Mouse (Mus musculus) intestine, embryonic 16.5 days (tissue): Measurements from ENCODE around the gene Pex16. TPM values are rescaled to one million over a fixed set of nuclear protein-coding genes. Genes with fewer than 3 reads are reported as not detected.
"Not testable (repeated sequence)": the region's sequence is repeated elsewhere in the genome, so short reads cannot be mapped to it uniquely, and the experiment has no call there.

Experiments used
- ATAC-seq: fragments of 200-750 bp; cut with Nextera tagmentation; 2 replicates; pipeline ENCODE4 v1.8.0; 2017; ENCODE audit warnings: moderate TSS enrichment, moderate library complexity
- H3K27ac ChIP-seq: fragments of 300-500 bp; sonication (generic); 2 replicates; pipeline ENCODE4 v1.5.1; 2014; ENCODE audit warnings: mild to moderate bottlenecking, low read length
- H3K27me3 ChIP-seq: fragments of 300-500 bp; sonication (generic); replicated peaks from 2 replicates; pipeline ENCODE4 v1.6.1; 2014; ENCODE audit warnings: low read length, control low read depth, mixed read lengths; ENCODE audit not compliant: control insufficient read depth, insufficient read depth
- H3K36me3 ChIP-seq: fragments of 300-500 bp; sonication (generic); 2 replicates; pipeline ENCODE4 v1.6.1; 2014; ENCODE audit warnings: low read length, control low read depth; ENCODE audit not compliant: control insufficient read depth, insufficient read depth
- H3K4me1 ChIP-seq: fragments of 300-500 bp; sonication (generic); 2 replicates; pipeline ENCODE4 v1.6.1; 2014; ENCODE audit warnings: low read length, control low read depth, mixed read lengths; ENCODE audit not compliant: control insufficient read depth, insufficient read depth
- H3K4me2 ChIP-seq: fragments of 300-500 bp; sonication (generic); 2 replicates; pipeline ENCODE4 v1.6.1; 2014; ENCODE audit warnings: low read depth, low read length, control low read depth
- H3K4me3 ChIP-seq: fragments of 300-500 bp; sonication (generic); 2 replicates; pipeline ENCODE4 v1.5.1; 2014; ENCODE audit warnings: mild to moderate bottlenecking, low read length
- H3K9ac ChIP-seq: fragments of 300-500 bp; sonication (generic); 2 replicates; pipeline ENCODE4 v1.6.1; 2014; ENCODE audit warnings: low read depth, low read length
- H3K9me3 ChIP-seq: fragments of 300-500 bp; sonication (generic); 2 replicates; pipeline ENCODE4 v1.6.1; 2016; ENCODE audit warnings: low read length, control low read depth; ENCODE audit not compliant: control insufficient read depth
- WGBS: fragments of 180-500 bp; shearing (Covaris S2); extraction: QIAGEN DNeasy Blood & Tissue Kit; methylation state at CpG from one replicate; pipeline ENCODE4 v1.1.7; 2014; 5-methylcytosine and 5-hydroxymethylcytosine counted together
- polyA plus RNA-seq: library from polyadenylated mRNA; unstranded; fragments of >200 nt; fragmentation: Nextera tagmentation; extraction: Ambion mirVana; gene quantifications from 2 replicates; pipeline ENCODE4 v1.2.1, GENCODE M21; 2015

The Pex16 gene
- polyA plus RNA-seq, 1 experiment from 2014 or later: 66.2 TPM

DNA sequence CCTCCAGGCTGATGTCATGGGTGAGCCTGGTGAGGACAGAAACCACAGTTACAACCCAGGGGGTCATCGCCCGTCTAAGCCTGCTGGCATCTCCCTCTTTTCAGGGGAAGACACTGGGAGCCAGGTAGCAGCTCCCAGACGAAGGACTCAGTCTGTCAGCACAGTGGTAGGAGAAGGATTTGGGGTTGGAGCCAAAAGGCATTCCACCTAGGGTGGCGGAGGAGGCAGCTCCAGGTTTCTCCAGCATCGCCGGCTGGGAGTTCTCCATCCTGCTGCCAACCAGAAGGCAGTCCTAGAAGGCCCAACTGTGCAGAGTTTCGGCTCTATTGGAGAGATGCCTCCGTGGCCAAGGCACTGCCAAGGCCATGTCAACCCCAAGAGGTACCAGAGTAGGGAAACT lies 16.6 kb downstream of the Pex16 start:
- Histone ChIP-seq H3K9me3 (no peaks in the 10 kb centered on the region), H3K4me3 (no peak overlapping the region), H3K9ac (no peak overlapping the region), H3K27ac (no peak overlapping the region), H3K27me3 (no peaks in the 10 kb centered on the region), H3K4me1 (peaks cover 30% of the 10 kb centered on the region), H3K4me2 (peak overlapping the region; percentile 48; the same call in 1 of the 2 replicates), H3K36me3 (0 out of 2 replicates have a peak, but pooled peaks cover 2% of the 10 kb centered on the region)
- ATAC-seq: no peak
- 86% methylated on average over 8 of the region's 8 CpGs for WGBS

GRCm38 (mm10) chr2:92391703-92392317 lies 17.3 kb downstream of the Pex16 start:
- no peak for ATAC-seq
- Histone ChIP-seq H3K9ac (peak overlapping the region; percentile 63), H3K4me1 (peaks cover 30% of the 10 kb centered on the region), H3K4me3 (peak overlapping the region; percentile 41), H3K4me2 (peak overlapping the region; percentile 48), H3K9me3 (no peaks in the 10 kb centered on the region), H3K36me3 (no peaks in the 10 kb centered on the region), H3K27me3 (no peaks in the 10 kb centered on the region), H3K27ac (peak overlapping the region; percentile 55)
- WGBS: 30% methylated on average over 11 of the region's 11 CpGs

GRCm38 (mm10) chr2:92392318-92393264 lies 18.1 kb downstream of the Pex16 start:
- H3K27ac ChIP-seq: peak overlapping the region; percentile 55
- H3K4me2 ChIP-seq: peak overlapping the region; percentile 48
- no peaks in the 10 kb centered on the region for H3K9me3 ChIP-seq
- H3K4me3 ChIP-seq: peak overlapping the region; percentile 41
- peaks cover 28% of the 10 kb centered on the region for H3K4me1 ChIP-seq
- no peaks in the 10 kb centered on the region for H3K27me3 ChIP-seq
- H3K36me3 ChIP-seq: no peaks in the 10 kb centered on the region
- no peak for ATAC-seq
- peak overlapping the region; percentile 63 for H3K9ac ChIP-seq
- 6% methylated on average over 26 of the region's 26 CpGs for WGBS

- no peaks in the 10 kb centered on the region for H3K9me3 ChIP-seq
- H3K4me2 ChIP-seq: no peak overlapping the region
- WGBS: 79% methylated on average over 3 of the region's 3 CpGs
- no peaks in the 10 kb centered on the region for H3K36me3 ChIP-seq
- H3K4me3 ChIP-seq: no peak overlapping the region
- H3K9ac ChIP-seq: no peak overlapping the region
- H3K4me1 ChIP-seq: peaks cover 12% of the 10 kb centered on the region
- 0 out of 2 replicates have a peak, but pooled peaks cover 1% of the 10 kb centered on the region for H3K27me3 ChIP-seq
- H3K27ac ChIP-seq: no peak overlapping the region
- no peak for ATAC-seq
These were observed 21.1 kb downstream of the Pex16 start for GRCm38 (mm10) chr2:92395535-92395934.

DNA sequence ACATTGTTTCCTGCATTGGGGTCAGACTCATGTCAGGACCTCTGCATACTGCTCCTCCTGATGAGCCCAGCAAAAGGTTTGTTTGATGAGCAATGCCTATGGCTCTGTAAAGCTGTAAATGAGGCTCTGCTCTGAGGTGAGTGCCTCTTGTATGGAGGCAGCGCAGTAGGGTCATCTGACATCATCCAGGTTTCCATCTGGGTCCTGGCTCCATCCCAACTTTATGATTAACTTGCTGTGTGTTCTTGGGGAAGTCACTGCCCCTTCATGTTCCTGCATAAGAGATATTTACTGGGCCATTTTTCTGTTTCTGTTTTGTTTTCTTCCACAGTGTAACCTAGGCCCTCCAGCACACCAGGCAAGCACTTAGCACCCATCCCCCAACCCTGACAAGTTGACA lies 23.0 kb downstream of the Pex16 start:
- no peak overlapping the region for H3K9ac ChIP-seq
- peaks cover 9% of the 10 kb centered on the region for H3K4me1 ChIP-seq
- H3K4me3 ChIP-seq: no peak overlapping the region
- no peak overlapping the region for H3K4me2 ChIP-seq
- H3K27ac ChIP-seq: no peak overlapping the region
- H3K9me3 ChIP-seq: no peaks in the 10 kb centered on the region
- no peak for ATAC-seq
- no peaks in the 10 kb centered on the region for H3K36me3 ChIP-seq
- peaks cover 6% of the 10 kb centered on the region; the same call in 1 of the 2 replicates for H3K27me3 ChIP-seq
- WGBS: 90% methylated on average over 1 of the region's 1 CpGs

- H3K4me1 ChIP-seq, H3K27ac ChIP-seq, H3K9me3 ChIP-seq, H3K27me3 ChIP-seq, H3K36me3 ChIP-seq, H3K4me3 ChIP-seq, ATAC-seq, H3K4me2 ChIP-seq, H3K9ac ChIP-seq: not testable (repeated sequence)
- WGBS: 79% methylated on average over 4 of the region's 4 CpGs
These were observed 25.4 kb downstream of the Pex16 start for GRCm38 (mm10) chr2:92399877-92400276.

- Histone ChIP-seq H3K4me1 (peaks cover 9% of the 10 kb centered on the region; the same call in 1 of the 2 replicates), H3K27ac (no peak overlapping the region), H3K36me3 (peaks cover 3% of the 10 kb centered on the region; the same call in 1 of the 2 replicates), H3K9me3 (no peaks in the 10 kb centered on the region), H3K4me3 (peak overlapping the region; percentile 60), H3K4me2 (peak overlapping the region; percentile 94), H3K27me3 (peaks cover 6% of the 10 kb centered on the region; the same call in 1 of the 2 replicates), H3K9ac (peak overlapping the region; percentile 71)
- 5% methylated on average over 22 of the region's 22 CpGs for WGBS
- peak; percentile 33; the same call in 1 of the 2 replicates for ATAC-seq
These were observed 26.2 kb downstream of the Pex16 start for GRCm38 (mm10) chr2:92400682-92401081.

DNA sequence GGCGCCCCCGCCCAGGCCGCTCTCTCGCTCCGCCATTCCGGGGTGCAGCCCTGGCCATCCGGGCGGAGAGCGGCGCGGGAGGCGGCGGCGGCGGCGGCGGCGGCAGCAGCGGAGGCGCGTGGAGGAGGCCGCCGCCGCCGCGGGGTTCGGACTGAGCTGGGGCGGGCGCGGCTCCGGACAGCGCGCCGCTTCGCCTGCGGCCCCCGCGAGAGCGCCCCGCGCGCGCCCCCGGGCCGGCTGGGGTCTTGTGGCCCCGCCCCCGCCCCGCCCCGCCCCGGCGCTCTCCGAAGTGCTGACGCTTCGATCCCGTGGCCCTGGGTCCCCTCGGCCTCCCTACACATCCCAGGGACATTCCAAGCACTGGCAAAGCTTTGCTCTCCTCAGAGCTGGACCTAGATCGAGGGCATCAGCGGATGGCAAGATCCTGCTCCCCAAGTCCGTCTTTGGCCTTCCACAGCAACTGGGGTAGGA lies 26.6 kb downstream of the Pex16 start, which contains the start of gene Mapk8ip1:
Gene Mapk8ip1, minus strand, starts transcription at position 173 of the 471 bp plus-strand sequence.
- no peak within 1 kb of the TSS for H3K27ac ChIP-seq
- peaks cover 9% of the 10 kb centered on the region; the same call in 1 of the 2 replicates for H3K4me1 ChIP-seq
- peaks cover 3% of the 10 kb centered on the region; the same call in 1 of the 2 replicates for H3K36me3 ChIP-seq
- WGBS: 3% methylated on average over 28 of the region's 59 CpGs
- ATAC-seq: peak; percentile 78
- H3K4me2 ChIP-seq: peak within 1 kb of the TSS; percentile 94
- peaks cover 6% of the 10 kb centered on the region; the same call in 1 of the 2 replicates for H3K27me3 ChIP-seq
- H3K4me3 ChIP-seq: peak within 1 kb of the TSS; percentile 60
- no peaks in the 10 kb centered on the region for H3K9me3 ChIP-seq
- H3K9ac ChIP-seq: peak within 1 kb of the TSS; percentile 71
